Mouse (Mus musculus): ENCODE measurements around the gene Slc25a34. TPM values are rescaled to one million over a fixed set of nuclear protein-coding genes. Genes with fewer than 3 reads are reported as not detected.

The Slc25a34 gene
- polyA plus RNA-seq, 1 experiment from 2014 or later: 0.05 TPM

DNA sequence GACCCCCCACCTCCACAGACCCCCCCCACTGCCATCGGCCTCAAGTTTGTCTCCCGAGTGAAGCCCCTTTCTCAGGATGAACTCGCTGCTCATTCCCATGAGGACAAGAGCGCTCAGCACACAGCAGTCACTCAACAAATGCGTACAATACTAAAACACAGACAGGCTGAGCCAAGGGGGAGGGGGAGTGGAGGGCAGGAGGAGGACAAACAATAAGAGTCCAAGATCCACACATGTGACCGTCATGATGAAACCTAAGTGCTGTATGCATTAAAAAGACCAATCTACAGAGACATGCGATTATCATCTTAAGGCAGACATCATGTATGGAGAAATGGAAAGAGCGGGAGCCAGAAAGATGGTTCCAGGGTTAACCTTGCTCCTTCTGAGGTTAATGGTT, 33.3 kb upstream of the Slc25a34 start:
- WGBS: 82% methylated on average over 8 of the region's 8 CpGs
- H3K36me3 ChIP-seq: peaks cover 37% of the 10 kb centered on the region; the same call in 1 of the 2 replicates
- no peak overlapping the region for H3K27ac ChIP-seq (replicated peaks)
- H3K4me3 ChIP-seq (replicated peaks): no peak overlapping the region
- ATAC-seq (ENCODE audit: insufficient number of reproducible peaks, low FRiP score, low TSS enrichment, low read depth): no peak
- H3K4me1 ChIP-seq: peaks cover 15% of the 10 kb centered on the region; the same call in 1 of the 2 replicates
- no peak overlapping the region for H3K4me2 ChIP-seq (replicated peaks)
- H3K9ac ChIP-seq: no peak overlapping the region
- H3K27me3 ChIP-seq: no peaks in the 10 kb centered on the region
- H3K9me3 ChIP-seq (replicated peaks): no peaks in the 10 kb centered on the region

DNA sequence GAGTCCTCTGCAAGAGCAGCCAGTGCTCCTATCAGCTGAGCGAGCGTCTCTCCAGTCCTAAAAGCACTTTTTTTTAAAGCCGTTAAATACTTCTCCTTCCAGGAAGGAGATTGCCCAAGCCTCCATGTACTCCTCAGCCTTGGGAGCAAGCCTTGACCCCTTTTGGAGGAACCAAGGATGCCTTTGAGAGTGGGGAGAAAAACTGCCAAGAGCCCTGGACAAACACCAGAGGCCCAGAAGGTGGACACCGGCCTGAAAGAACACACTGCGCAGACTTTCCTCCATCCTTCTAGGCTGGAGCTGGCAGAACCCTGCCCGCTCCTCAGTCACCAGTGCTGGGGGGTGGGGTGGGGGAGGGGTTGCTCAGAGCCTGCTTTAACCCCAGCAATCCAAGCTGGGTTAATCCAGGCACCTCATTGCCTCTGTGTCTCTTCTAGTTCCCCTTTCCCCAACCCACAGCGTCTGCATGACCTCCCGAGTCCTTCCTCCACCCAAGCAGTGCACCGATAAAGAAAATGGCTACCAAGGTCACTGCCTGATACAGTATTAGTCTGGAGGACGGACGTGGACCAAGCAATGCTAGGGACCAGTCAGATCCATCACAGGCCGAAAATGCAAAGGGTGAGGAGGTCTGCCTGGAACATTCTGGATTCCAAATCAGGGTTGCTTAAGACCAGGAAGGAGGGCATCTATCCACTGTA, 32.4 kb upstream of the Slc25a34 start:
- no peak for ATAC-seq (ENCODE audit: insufficient number of reproducible peaks, low FRiP score, low TSS enrichment, low read depth)
- Histone ChIP-seq H3K27ac (replicated peaks) (no peak overlapping the region), H3K4me2 (replicated peaks) (no peak overlapping the region), H3K4me3 (replicated peaks) (no peak overlapping the region), H3K36me3 (peaks cover 36% of the 10 kb centered on the region; the same call in 1 of the 2 replicates), H3K27me3 (no peaks in the 10 kb centered on the region), H3K4me1 (peaks cover 15% of the 10 kb centered on the region; the same call in 1 of the 2 replicates), H3K9ac (no peak overlapping the region), H3K9me3 (replicated peaks) (no peaks in the 10 kb centered on the region)
- 83% methylated on average over 12 of the region's 12 CpGs for WGBS

DNA sequence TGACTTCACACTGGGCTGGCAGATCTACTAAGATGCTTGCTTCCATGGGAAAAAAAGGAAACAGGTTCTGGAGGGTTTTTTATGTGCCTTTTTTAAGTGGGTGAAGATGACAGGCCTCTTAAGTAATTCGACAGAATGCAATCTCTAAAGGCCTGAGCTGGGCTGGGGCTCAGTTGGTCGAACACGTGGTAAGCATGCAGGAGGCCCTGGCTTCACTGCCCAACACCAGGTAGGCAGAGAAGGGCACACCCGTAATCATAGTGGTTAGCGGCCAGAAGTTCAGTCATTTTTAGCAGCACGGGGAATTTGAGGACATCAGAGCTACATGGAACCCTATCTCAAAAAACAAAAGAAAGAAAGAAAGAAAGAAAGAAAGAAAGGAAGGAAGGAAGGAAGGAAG, 30.9 kb upstream of the Slc25a34 start:
- ATAC-seq (ENCODE audit: insufficient number of reproducible peaks, low FRiP score, low TSS enrichment, low read depth): no peak
- Histone ChIP-seq H3K9me3 (replicated peaks) (no peaks in the 10 kb centered on the region), H3K36me3 (peaks cover 32% of the 10 kb centered on the region; the same call in 1 of the 2 replicates), H3K9ac (no peak overlapping the region), H3K4me1 (peaks cover 26% of the 10 kb centered on the region; the same call in 1 of the 2 replicates), H3K4me3 (replicated peaks) (no peak overlapping the region), H3K4me2 (replicated peaks) (no peak overlapping the region), H3K27me3 (no peaks in the 10 kb centered on the region), H3K27ac (replicated peaks) (no peak overlapping the region)
- WGBS: 85% methylated on average over 6 of the region's 6 CpGs

DNA sequence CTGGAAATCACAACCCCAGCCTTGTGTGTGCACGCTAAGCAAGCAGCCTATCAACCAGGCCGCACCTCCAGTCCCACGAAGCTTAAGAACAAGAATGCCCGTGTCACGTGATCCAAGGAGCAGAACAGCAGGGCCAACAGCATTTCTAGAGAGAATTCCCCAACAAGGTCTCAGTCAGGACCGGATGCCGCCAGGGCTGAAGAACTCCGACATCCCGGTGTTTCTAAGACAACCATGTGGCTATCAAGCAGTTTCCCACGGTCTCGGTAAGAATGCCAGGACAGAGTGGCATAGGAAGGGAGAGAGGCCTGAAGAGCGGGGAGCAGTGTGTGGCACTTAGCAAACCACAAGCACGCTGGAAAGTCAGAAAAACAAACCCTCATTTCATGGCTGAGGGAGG, 30.2 kb upstream of the Slc25a34 start:
- Histone ChIP-seq H3K4me3 (replicated peaks) (no peak overlapping the region), H3K9ac (no peak overlapping the region), H3K9me3 (replicated peaks) (no peaks in the 10 kb centered on the region), H3K4me1 (peaks cover 26% of the 10 kb centered on the region; the same call in 1 of the 2 replicates), H3K36me3 (peaks cover 28% of the 10 kb centered on the region; the same call in 1 of the 2 replicates), H3K4me2 (replicated peaks) (no peak overlapping the region), H3K27ac (replicated peaks) (no peak overlapping the region), H3K27me3 (no peaks in the 10 kb centered on the region)
- no peak for ATAC-seq (ENCODE audit: insufficient number of reproducible peaks, low FRiP score, low TSS enrichment, low read depth)
- WGBS: 80% methylated on average over 13 of the region's 13 CpGs

DNA sequence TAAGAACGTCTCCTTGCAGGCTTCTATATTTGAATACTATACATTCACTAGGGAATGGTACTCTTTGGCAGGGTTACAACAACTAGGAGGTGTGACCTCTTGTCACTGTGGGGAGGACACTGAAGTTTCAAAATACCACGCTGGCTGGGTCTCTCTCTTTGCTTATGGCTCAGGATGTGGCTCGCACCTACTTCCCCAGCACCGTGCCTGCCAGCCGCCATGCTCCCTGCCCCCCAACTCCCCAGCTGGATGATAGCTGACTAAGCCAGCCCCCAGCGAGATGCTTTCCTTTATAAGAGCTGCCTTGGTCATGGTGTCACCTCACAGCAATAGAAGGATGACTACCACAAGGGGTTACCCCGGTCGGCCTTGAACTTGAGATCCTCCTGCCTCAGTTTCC, 29.4 kb upstream of the Slc25a34 start:
- H3K4me2 ChIP-seq (replicated peaks): no peak overlapping the region
- no peaks in the 10 kb centered on the region for H3K9me3 ChIP-seq (replicated peaks)
- peaks cover 26% of the 10 kb centered on the region; the same call in 1 of the 2 replicates for H3K36me3 ChIP-seq
- no peak overlapping the region for H3K4me3 ChIP-seq (replicated peaks)
- H3K9ac ChIP-seq: no peak overlapping the region
- H3K27me3 ChIP-seq: no peaks in the 10 kb centered on the region
- H3K4me1 ChIP-seq: peaks cover 25% of the 10 kb centered on the region; the same call in 1 of the 2 replicates
- no peak overlapping the region for H3K27ac ChIP-seq (replicated peaks)
- WGBS: 86% methylated on average over 8 of the region's 8 CpGs
- ATAC-seq (ENCODE audit: insufficient number of reproducible peaks, low FRiP score, low TSS enrichment, low read depth): no peak

DNA sequence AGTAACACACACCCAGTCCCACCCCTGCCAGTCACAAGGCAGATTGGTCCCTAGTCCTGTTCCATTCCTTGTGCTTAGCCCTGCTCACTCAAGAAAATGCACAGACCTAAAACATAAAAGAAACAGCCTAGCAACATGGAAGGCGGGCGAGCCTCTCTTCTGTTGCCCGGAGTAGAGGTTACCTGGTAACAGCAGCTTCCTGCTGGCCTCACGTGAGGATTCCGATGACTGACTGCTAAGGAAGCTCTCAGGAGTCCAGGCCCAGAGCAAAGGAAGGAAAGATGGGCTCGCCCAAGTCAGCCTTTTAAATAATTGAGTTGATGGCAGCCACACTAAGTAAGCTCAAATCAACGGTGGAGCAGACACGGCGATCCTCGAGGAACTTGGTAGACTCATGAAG, 28.3 kb upstream of the Slc25a34 start:
- no peak for ATAC-seq (ENCODE audit: insufficient number of reproducible peaks, low FRiP score, low TSS enrichment, low read depth)
- 90% methylated on average over 10 of the region's 10 CpGs for WGBS
- peaks cover 27% of the 10 kb centered on the region; the same call in 1 of the 2 replicates for H3K36me3 ChIP-seq
- no peak overlapping the region for H3K4me3 ChIP-seq (replicated peaks)
- no peak overlapping the region for H3K4me2 ChIP-seq (replicated peaks)
- H3K27ac ChIP-seq (replicated peaks): 0 out of 2 replicates have a peak overlapping the region, but pooled peaks have one; percentile 7
- no peaks in the 10 kb centered on the region for H3K27me3 ChIP-seq
- no peak overlapping the region for H3K9ac ChIP-seq
- peaks cover 25% of the 10 kb centered on the region; the same call in 1 of the 2 replicates for H3K4me1 ChIP-seq
- H3K9me3 ChIP-seq (replicated peaks): no peaks in the 10 kb centered on the region

DNA sequence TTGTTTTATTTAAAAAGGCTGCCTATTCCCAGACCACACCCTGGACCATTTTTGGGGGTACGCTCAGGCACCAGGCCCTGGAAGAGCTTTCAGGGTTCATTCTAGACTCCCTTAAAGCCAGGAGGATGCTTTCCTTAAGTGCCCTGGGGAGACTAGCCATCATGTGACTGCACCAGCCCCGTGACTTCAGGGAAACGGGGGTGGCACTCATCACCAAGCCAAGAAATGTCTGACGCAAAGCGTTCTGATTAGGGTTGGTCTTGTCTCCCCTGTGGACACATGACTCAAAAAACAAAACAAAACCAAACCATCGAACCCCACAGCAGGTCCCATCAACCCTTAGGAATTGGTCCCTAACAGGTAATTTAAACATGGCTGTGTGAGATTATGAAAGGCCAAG, 27.7 kb upstream of the Slc25a34 start:
- 0 out of 2 replicates have a peak overlapping the region, but pooled peaks have one; percentile 7 for H3K27ac ChIP-seq (replicated peaks)

DNA sequence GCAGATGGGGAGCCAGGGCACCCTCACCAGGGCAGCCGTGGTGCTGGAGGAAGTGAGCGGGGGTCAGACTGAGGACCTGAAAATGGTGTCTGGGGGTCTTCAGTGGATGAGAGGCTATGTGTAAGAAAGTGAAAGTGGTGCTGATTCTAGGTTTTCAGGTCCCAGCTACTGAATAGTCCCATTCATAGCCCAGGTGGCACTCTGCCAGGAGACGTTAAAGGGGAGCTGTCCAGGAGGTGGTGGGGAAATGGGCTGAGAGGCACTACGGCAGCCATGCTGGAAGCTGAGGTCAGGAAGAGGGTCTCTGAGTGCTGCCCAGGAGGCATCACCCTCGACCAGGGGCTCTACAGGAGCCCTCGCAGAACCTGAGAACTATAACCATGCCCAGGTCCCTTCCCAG, 25.6 kb upstream of the Slc25a34 start:
- Histone ChIP-seq H3K9me3 (replicated peaks) (no peaks in the 10 kb centered on the region), H3K27me3 (no peaks in the 10 kb centered on the region), H3K9ac (no peak overlapping the region), H3K4me3 (replicated peaks) (no peak overlapping the region), H3K36me3 (peaks cover 21% of the 10 kb centered on the region; the same call in 1 of the 2 replicates), H3K4me1 (peaks cover 16% of the 10 kb centered on the region; the same call in 1 of the 2 replicates), H3K4me2 (replicated peaks) (no peak overlapping the region), H3K27ac (replicated peaks) (no peak overlapping the region)
- WGBS: 80% methylated on average over 6 of the region's 6 CpGs
- ATAC-seq (ENCODE audit: insufficient number of reproducible peaks, low FRiP score, low TSS enrichment, low read depth): no peak

More for the DNA sequence above, 27.7 kb upstream of the Slc25a34 start:
- H3K36me3 ChIP-seq: peaks cover 24% of the 10 kb centered on the region; the same call in 1 of the 2 replicates
- peaks cover 22% of the 10 kb centered on the region; the same call in 1 of the 2 replicates for H3K4me1 ChIP-seq
- H3K4me2 ChIP-seq (replicated peaks): no peak overlapping the region
- no peak overlapping the region for H3K9ac ChIP-seq
- 77% methylated on average over 6 of the region's 6 CpGs for WGBS
- no peak for ATAC-seq (ENCODE audit: insufficient number of reproducible peaks, low FRiP score, low TSS enrichment, low read depth)
- no peak overlapping the region for H3K4me3 ChIP-seq (replicated peaks)
- no peaks in the 10 kb centered on the region for H3K27me3 ChIP-seq
- H3K9me3 ChIP-seq (replicated peaks): no peaks in the 10 kb centered on the region

DNA sequence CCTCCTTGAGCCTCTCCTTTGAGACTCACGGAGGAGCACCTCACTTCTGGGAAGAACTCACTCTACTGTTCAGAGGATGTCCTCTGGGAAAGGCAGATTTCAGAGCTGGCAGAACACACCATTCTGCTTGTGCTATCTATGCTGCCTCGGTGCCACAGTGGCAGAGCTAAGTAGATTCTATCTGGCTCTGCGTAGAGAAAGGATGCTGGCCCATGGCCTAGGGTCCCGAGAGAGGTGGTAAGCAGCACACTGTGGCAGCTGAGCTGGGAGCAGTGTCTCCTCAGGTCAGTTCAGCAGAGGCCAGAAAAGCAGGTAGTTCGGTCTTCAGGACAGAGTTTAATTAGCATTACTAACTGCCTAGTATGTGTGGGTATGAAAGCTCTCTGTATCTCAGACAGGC, 24.6 kb upstream of the Slc25a34 start:
- no peaks in the 10 kb centered on the region for H3K9me3 ChIP-seq (replicated peaks)
- peaks cover 22% of the 10 kb centered on the region for H3K4me1 ChIP-seq
- WGBS: 90% methylated on average over 5 of the region's 5 CpGs
- no peak overlapping the region for H3K4me2 ChIP-seq (replicated peaks)
- H3K27me3 ChIP-seq: no peaks in the 10 kb centered on the region
- no peak overlapping the region for H3K9ac ChIP-seq
- ATAC-seq (ENCODE audit: insufficient number of reproducible peaks, low FRiP score, low TSS enrichment, low read depth): no peak
- no peak overlapping the region for H3K27ac ChIP-seq (replicated peaks)
- no peak overlapping the region for H3K4me3 ChIP-seq (replicated peaks)
- peaks cover 16% of the 10 kb centered on the region; the same call in 1 of the 2 replicates for H3K36me3 ChIP-seq

DNA sequence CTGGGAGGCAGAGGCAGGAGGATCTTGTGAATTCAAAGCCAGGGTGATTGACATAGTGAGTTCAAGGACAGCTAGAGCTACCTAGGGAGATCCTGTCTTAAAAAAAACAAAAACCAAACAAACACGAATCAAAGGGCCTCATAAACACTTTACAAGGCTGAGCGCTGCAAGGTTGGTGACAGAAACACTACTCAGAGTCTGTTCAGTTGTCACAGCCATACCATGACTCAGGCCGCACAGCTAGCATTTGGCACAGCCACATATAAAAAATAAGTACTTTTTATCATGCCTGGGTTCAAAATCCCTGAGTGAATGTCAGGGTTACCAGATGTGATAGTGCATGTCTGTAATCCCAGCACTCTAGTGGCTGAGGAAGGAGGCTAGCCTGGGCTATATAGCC, 23.6 kb upstream of the Slc25a34 start:
- Histone ChIP-seq H3K4me1 (peaks cover 26% of the 10 kb centered on the region), H3K9me3 (replicated peaks) (no peaks in the 10 kb centered on the region), H3K9ac (no peak overlapping the region), H3K4me2 (replicated peaks) (no peak overlapping the region), H3K27ac (replicated peaks) (no peak overlapping the region), H3K4me3 (replicated peaks) (no peak overlapping the region), H3K27me3 (no peaks in the 10 kb centered on the region), H3K36me3 (peaks cover 14% of the 10 kb centered on the region; the same call in 1 of the 2 replicates)
- 99% methylated on average over 3 of the region's 3 CpGs for WGBS
- ATAC-seq (ENCODE audit: insufficient number of reproducible peaks, low FRiP score, low TSS enrichment, low read depth): no peak

DNA sequence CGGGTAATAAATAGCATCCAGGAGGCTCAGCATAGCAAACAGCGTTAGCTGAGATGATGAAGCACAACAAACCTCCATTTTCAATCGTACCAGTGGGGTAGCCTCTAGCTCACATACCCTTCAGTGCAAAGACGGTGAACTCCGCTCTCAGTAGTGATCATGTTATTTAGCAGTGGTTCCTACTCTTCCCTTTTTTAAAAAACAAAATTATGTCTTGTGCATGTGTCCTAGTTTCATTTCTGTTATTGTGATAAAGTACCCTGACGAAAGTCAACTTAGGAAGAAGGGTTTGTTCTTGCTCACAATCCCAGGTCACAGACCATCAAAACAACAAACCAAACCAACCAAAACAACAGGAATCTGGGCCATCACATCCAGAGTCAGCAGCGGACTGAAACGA, 22.4 kb upstream of the Slc25a34 start:
- WGBS: 93% methylated on average over 8 of the region's 8 CpGs
- ATAC-seq (ENCODE audit: insufficient number of reproducible peaks, low FRiP score, low TSS enrichment, low read depth): no peak
- H3K36me3 ChIP-seq: peaks cover 22% of the 10 kb centered on the region

More for the DNA sequence above, 22.4 kb upstream of the Slc25a34 start:
- H3K4me2 ChIP-seq (replicated peaks): no peak overlapping the region
- H3K27ac ChIP-seq (replicated peaks): no peak overlapping the region
- H3K27me3 ChIP-seq: no peaks in the 10 kb centered on the region
- H3K4me3 ChIP-seq (replicated peaks): no peak overlapping the region
- peaks cover 26% of the 10 kb centered on the region for H3K4me1 ChIP-seq
- H3K9me3 ChIP-seq (replicated peaks): no peaks in the 10 kb centered on the region
- H3K9ac ChIP-seq: no peak overlapping the region
